Mouse (Mus musculus) forebrain, embryonic 13.5 days (tissue): Measurements from ENCODE around the gene Dcaf11. TPM values are rescaled to one million over a fixed set of nuclear protein-coding genes. Genes with fewer than 3 reads are reported as not detected.

ENCODE experiments used
- ATAC-seq: fragments of 200-750 bp; cut with Nextera tagmentation; 2 replicates; pipeline ENCODE4 v1.8.0; 2017
- H3K27ac ChIP-seq: fragments of 300-500 bp; sonication (generic); 2 replicates; pipeline ENCODE4 v1.5.1; 2015; ENCODE audit warnings: inconsistent platforms, mild to moderate bottlenecking, moderate library complexity
- H3K27me3 ChIP-seq: fragments of 300-500 bp; sonication (generic); 2 replicates; pipeline ENCODE4 v1.6.1; 2015; ENCODE audit warnings: mild to moderate bottlenecking, inconsistent platforms
- H3K36me3 ChIP-seq: fragments of 300-500 bp; sonication (generic); 2 replicates; pipeline ENCODE4 v1.6.1; 2015; ENCODE audit warnings: mild to moderate bottlenecking, inconsistent platforms; ENCODE audit not compliant: poor library complexity, severe bottlenecking
- H3K4me1 ChIP-seq: fragments of 300-500 bp; sonication (generic); 2 replicates; pipeline ENCODE4 v1.6.1; 2015; ENCODE audit warnings: inconsistent platforms
- H3K4me2 ChIP-seq: fragments of 300-500 bp; sonication (generic); 2 replicates; pipeline ENCODE4 v1.6.1; 2015; ENCODE audit warnings: inconsistent platforms, mild to moderate bottlenecking, moderate library complexity
- H3K4me3 ChIP-seq: fragments of 300-500 bp; sonication (generic); 2 replicates; pipeline ENCODE4 v1.5.1; 2015; ENCODE audit warnings: mild to moderate bottlenecking, inconsistent platforms
- H3K9ac ChIP-seq: fragments of 300-500 bp; sonication (generic); 2 replicates; pipeline ENCODE4 v1.6.1; 2015; ENCODE audit warnings: mild to moderate bottlenecking, inconsistent platforms
- H3K9me3 ChIP-seq: fragments of 300-500 bp; sonication (generic); replicated peaks from 2 replicates; pipeline ENCODE4 v1.6.1; 2016; ENCODE audit warnings: inconsistent platforms
- WGBS: fragments of 180-500 bp; shearing (Covaris S2); methylation state at CpG from one replicate; pipeline ENCODE4 v1.1.7; 2015; 5-methylcytosine and 5-hydroxymethylcytosine counted together
- polyA plus RNA-seq: library from polyadenylated mRNA; unstranded; fragments of >200 nt; fragmentation: Nextera tagmentation; extraction: Ambion mirVana; gene quantifications from 2 replicates; pipeline ENCODE4 v1.2.1, GENCODE M21; 2015

The Dcaf11 gene
- polyA plus RNA-seq, 1 experiment from 2014 or later: 108 TPM

DNA sequence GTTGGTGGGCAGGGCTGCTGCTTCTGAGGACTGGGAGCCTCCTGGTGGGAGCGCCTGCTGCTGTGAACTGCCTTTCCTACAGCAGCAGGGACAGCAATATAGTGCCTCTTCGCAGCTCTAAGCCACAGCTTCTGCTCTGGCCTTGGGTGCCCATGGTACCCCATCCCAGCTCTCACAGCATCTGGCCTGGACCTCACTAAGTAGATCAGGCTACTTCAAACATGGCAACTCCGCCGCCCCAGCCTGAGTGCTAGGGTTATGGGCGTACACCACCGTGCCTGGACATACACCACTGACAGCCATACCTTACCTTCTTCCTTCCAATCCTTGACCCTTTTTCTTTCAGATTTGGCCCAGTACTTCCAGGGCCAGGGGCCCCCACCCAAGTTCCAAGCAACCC is 48.5 kb downstream of the Dcaf11 start:
- Histone ChIP-seq H3K9me3 (no peaks in the 10 kb centered on the region), H3K4me2 (no peak overlapping the region), H3K27me3 (no peaks in the 10 kb centered on the region), H3K9ac (no peak overlapping the region), H3K4me1 (no peaks in the 10 kb centered on the region; the same call in 1 of the 2 replicates), H3K36me3 (peaks cover 54% of the 10 kb centered on the region), H3K27ac (no peak overlapping the region), H3K4me3 (no peak overlapping the region)
- 93% methylated on average over 6 of the region's 6 CpGs for WGBS
- no peak for ATAC-seq

GRCm38 (mm10) chr14:55613346-55613745 is 53.5 kb downstream of the Dcaf11 start:
- Histone ChIP-seq H3K36me3 (peaks cover 17% of the 10 kb centered on the region), H3K4me1 (no peaks in the 10 kb centered on the region), H3K4me2 (no peak overlapping the region), H3K27ac (no peak overlapping the region), H3K9me3 (no peaks in the 10 kb centered on the region), H3K27me3 (no peaks in the 10 kb centered on the region), H3K9ac (no peak overlapping the region), H3K4me3 (no peak overlapping the region)
- no peak for ATAC-seq
- 61% methylated on average over 6 of the region's 6 CpGs for WGBS

DNA sequence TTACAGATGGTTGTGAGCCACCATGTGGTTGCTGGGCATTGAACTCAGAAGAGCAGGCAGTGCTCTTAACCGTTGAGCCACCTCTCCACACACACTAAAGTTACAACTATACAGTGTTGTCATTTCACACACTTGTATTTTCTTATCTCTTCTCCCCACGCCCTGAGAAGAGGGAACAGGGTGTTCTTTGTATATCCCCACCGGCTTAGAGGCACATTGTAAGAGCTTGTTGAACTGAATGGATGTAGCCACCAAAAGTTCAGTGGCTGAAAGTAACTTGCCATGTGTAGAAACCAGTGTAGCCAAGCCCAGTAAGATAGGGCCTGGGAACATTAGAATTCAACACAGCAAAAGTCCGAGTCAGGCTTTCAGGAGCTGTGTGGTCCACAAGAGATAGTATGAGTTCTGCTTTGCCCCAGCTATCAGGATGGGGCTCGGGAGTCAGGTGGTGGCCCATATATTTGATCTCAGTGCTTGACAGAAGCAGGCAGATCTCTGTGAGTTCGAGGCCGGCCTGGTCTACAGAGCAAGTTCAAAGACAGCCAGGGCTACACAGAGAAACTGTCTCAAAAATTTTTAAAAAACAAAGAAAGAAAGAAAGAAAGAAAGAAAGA is 54.9 kb downstream of the Dcaf11 start:
- Histone ChIP-seq H3K27ac (no peak overlapping the region), H3K27me3 (no peaks in the 10 kb centered on the region), H3K4me3 (no peak overlapping the region), H3K9me3 (no peaks in the 10 kb centered on the region), H3K4me1 (0 out of 2 replicates have a peak, but pooled peaks cover 5% of the 10 kb centered on the region), H3K4me2 (no peak overlapping the region), H3K36me3 (peaks cover 4% of the 10 kb centered on the region), H3K9ac (no peak overlapping the region)
- ATAC-seq: no peak
- 83% methylated on average over 7 of the region's 7 CpGs for whole genome bisulfite sequencing

DNA sequence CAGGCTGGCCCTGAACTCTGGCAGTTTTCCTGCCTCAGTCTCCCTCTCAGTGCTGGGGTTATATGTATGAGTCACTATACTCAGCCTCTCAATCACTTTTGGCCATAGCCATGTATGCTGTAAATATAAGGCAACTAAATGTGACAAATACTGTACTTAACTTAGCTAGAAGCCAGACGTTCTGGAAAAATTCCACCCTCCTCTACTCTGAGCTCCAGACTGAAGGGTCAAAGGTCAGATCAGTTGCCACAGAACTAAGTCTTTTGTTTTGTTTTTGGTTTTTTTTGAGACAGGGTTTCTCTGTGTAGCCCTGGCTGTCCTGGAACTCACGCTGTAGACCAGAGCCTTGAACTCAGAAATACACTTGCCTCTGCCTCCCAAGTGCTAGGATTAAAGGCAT is 56.1 kb downstream of the Dcaf11 start:
- Histone ChIP-seq H3K27ac (no peak overlapping the region), H3K4me1 (0 out of 2 replicates have a peak, but pooled peaks cover 5% of the 10 kb centered on the region), H3K36me3 (no peaks in the 10 kb centered on the region), H3K9me3 (no peaks in the 10 kb centered on the region), H3K4me2 (no peak overlapping the region), H3K4me3 (no peak overlapping the region), H3K9ac (no peak overlapping the region), H3K27me3 (no peaks in the 10 kb centered on the region)
- 42% methylated on average over 2 of the region's 2 CpGs for WGBS
- ATAC-seq: no peak

GRCm38 (mm10) chr14:55616844-55617243 is 57.0 kb downstream of the Dcaf11 start:
- Histone ChIP-seq H3K9ac (no peak overlapping the region), H3K27me3 (no peaks in the 10 kb centered on the region), H3K9me3 (no peaks in the 10 kb centered on the region), H3K27ac (no peak overlapping the region), H3K4me3 (no peak overlapping the region), H3K4me2 (no peak overlapping the region), H3K4me1 (0 out of 2 replicates have a peak, but pooled peaks cover 5% of the 10 kb centered on the region), H3K36me3 (no peaks in the 10 kb centered on the region)
- WGBS: 91% methylated on average over 2 of the region's 2 CpGs
- ATAC-seq: no peak

- peak; percentile 71 for ATAC-seq
- H3K4me2 ChIP-seq: peak within 1 kb of the TSS; percentile 13
- H3K4me1 ChIP-seq: 0 out of 2 replicates have a peak, but pooled peaks cover 5% of the 10 kb centered on the region
- peak within 1 kb of the TSS; percentile 30; the same call in 1 of the 2 replicates for H3K9ac ChIP-seq
- H3K4me3 ChIP-seq: peak within 1 kb of the TSS; percentile 22
- no peaks in the 10 kb centered on the region for H3K9me3 ChIP-seq
- 25% methylated on average over 21 of the region's 21 CpGs for WGBS
- no peak within 1 kb of the TSS for H3K27ac ChIP-seq
- no peaks in the 10 kb centered on the region for H3K27me3 ChIP-seq
- H3K36me3 ChIP-seq: no peaks in the 10 kb centered on the region
These were observed 58.0 kb downstream of the Dcaf11 start, which contains the start of gene Rec8 for GRCm38 (mm10) chr14:55617822-55618221. TSS of gene Rec8 (plus strand) at chr14:55618037.

- 52% methylated on average over 22 of the region's 22 CpGs for WGBS
- ATAC-seq: peak; percentile 53; the same call in 1 of the 2 replicates
- H3K4me1 ChIP-seq: 0 out of 2 replicates have a peak, but pooled peaks cover 5% of the 10 kb centered on the region
- H3K27me3 ChIP-seq: no peaks in the 10 kb centered on the region
- H3K4me3 ChIP-seq: peak overlapping the region; percentile 22
- no peaks in the 10 kb centered on the region for H3K9me3 ChIP-seq
- no peak overlapping the region for H3K27ac ChIP-seq
- H3K4me2 ChIP-seq: peak overlapping the region; percentile 13
- H3K9ac ChIP-seq: peak overlapping the region; percentile 30; the same call in 1 of the 2 replicates
- H3K36me3 ChIP-seq: peaks cover 3% of the 10 kb centered on the region
These were observed 58.8 kb downstream of the Dcaf11 start for GRCm38 (mm10) chr14:55618486-55619195.

Other genes starting within 250 kb of the Dcaf11 start
- 65.5 and 70.4 TPM in 2 replicates for gene Dhrs4, start 81.2 kb upstream of the Dcaf11 start, polyA plus RNA-seq
- 21.7 and 23.3 TPM in 2 replicates for gene Carmil3, start 69.4 kb upstream of the Dcaf11 start, polyA plus RNA-seq
- gene Cpne6, start 49.6 kb upstream of the Dcaf11 start, polyA plus RNA-seq: 1.5 and 2.0 TPM in 2 replicates
- gene Nrl, start 35.0 kb upstream of the Dcaf11 start, polyA plus RNA-seq: not detected in 2 replicates
- gene Pck2, start 19.7 kb upstream of the Dcaf11 start, polyA plus RNA-seq: 17.9 and 18.1 TPM in 2 replicates
- gene A730061H03Rik, start 400 bp downstream of the Dcaf11 start, polyA plus RNA-seq: 0.63 TPM in 1 of 2 replicates, not detected in the other
- gene Fitm1, start 15.6 kb downstream of the Dcaf11 start, polyA plus RNA-seq: not detected in 2 replicates
- 154 and 156 TPM in 2 replicates for gene Psme1, start 18.1 kb downstream of the Dcaf11 start, polyA plus RNA-seq
- gene Emc9, start 25.3 kb downstream of the Dcaf11 start, polyA plus RNA-seq: 8.2 and 8.8 TPM in 2 replicates
- gene Psme2, start 31.1 kb downstream of the Dcaf11 start, polyA plus RNA-seq: 200 and 206 TPM in 2 replicates
- gene Rnf31, start 31.7 kb downstream of the Dcaf11 start, polyA plus RNA-seq: 13.3 and 22.0 TPM in 2 replicates
- gene Irf9, start 43.6 kb downstream of the Dcaf11 start, polyA plus RNA-seq: 6.9 and 7.2 TPM in 2 replicates
- 7.9 and 9.3 TPM in 2 replicates for gene Rec8, start 58.0 kb downstream of the Dcaf11 start, polyA plus RNA-seq
- gene Ipo4, start 76.0 kb downstream of the Dcaf11 start, polyA plus RNA-seq: 65.5 and 76.0 TPM in 2 replicates
- gene Gm49378, start 77.9 kb downstream of the Dcaf11 start, polyA plus RNA-seq: 1.1 and 1.5 TPM in 2 replicates
- 64.3 and 71.3 TPM in 2 replicates for gene Tm9sf1, start 83.8 kb downstream of the Dcaf11 start, polyA plus RNA-seq
- 0.57 and 0.67 TPM in 2 replicates for gene Tssk4, start 90.2 kb downstream of the Dcaf11 start, polyA plus RNA-seq
- 66.3 and 70.1 TPM in 2 replicates for gene Mdp1, start 100.5 kb downstream of the Dcaf11 start, polyA plus RNA-seq
- gene Gmpr2, start 111.9 kb downstream of the Dcaf11 start, polyA plus RNA-seq: 57.5 and 60.4 TPM in 2 replicates
- 665 and 692 TPM in 2 replicates for gene Nedd8, start 112.1 kb downstream of the Dcaf11 start, polyA plus RNA-seq
- 45.1 and 51.6 TPM in 2 replicates for gene Tinf2, start 121.8 kb downstream of the Dcaf11 start, polyA plus RNA-seq
- 0.13 and 0.21 TPM in 2 replicates for gene Tgm1, start 153.9 kb downstream of the Dcaf11 start, polyA plus RNA-seq
- 33.5 and 37.8 TPM in 2 replicates for gene Rabggta, start 162.3 kb downstream of the Dcaf11 start, polyA plus RNA-seq
- 77.1 and 78.8 TPM in 2 replicates for gene Dhrs1, start 185.7 kb downstream of the Dcaf11 start, polyA plus RNA-seq
- gene Nop9, start 185.7 kb downstream of the Dcaf11 start, polyA plus RNA-seq: 44.4 and 46.4 TPM in 2 replicates
- gene Cideb, start 198.5 kb downstream of the Dcaf11 start, polyA plus RNA-seq: 0.20 and 0.23 TPM in 2 replicates
- 0.18 and 0.29 TPM in 2 replicates for gene Ltb4r2, start 201.4 kb downstream of the Dcaf11 start, polyA plus RNA-seq
- gene Ltb4r1, start 206.0 kb downstream of the Dcaf11 start, polyA plus RNA-seq: 0.45 TPM in 1 of 2 replicates, not detected in the other
- 3.6 and 5.4 TPM in 2 replicates for gene Adcy4, start 224.1 kb downstream of the Dcaf11 start, polyA plus RNA-seq
- gene Ripk3, start 228.9 kb downstream of the Dcaf11 start, polyA plus RNA-seq: 2.1 and 2.4 TPM in 2 replicates